Mouse (Mus musculus) spleen, adult 2 months (tissue): ENCODE measurements at regions not wholly inside any gene's neighbourhood (a gene's known extent, or its start where the extent isn't known, plus 50 kb on each side); places are given as distances from the start of the nearest gene placed in this dataset.

Source experiments
- DNase-seq, 2 experiments: peaks; one replicate each; pipeline versions ENCODE4 v3.0.0 to v3.0.0-alpha.2; 2012 to 2021; ENCODE audit warnings: low spot score in 2 of 2, low read depth in 1 of 2
- H3K27ac ChIP-seq: fragments of 200-500 bp; 2 replicates; pipeline ENCODE4 v1.5.1; 2012; ENCODE audit warnings: low read length, inconsistent platforms; ENCODE audit not compliant: insufficient read depth
- H3K27me3 ChIP-seq: fragments of 200-500 bp; 2 replicates; pipeline ENCODE4 v1.6.1; 2012; ENCODE audit warnings: mild to moderate bottlenecking, moderate library complexity, low read length, inconsistent platforms; ENCODE audit not compliant: control insufficient read depth, insufficient read depth
- H3K36me3 ChIP-seq: fragments of 200-500 bp; 2 replicates; pipeline ENCODE4 v1.6.1; 2012; ENCODE audit warnings: mild to moderate bottlenecking, low read length, inconsistent platforms; ENCODE audit not compliant: control insufficient read depth, insufficient read depth
- H3K4me1 ChIP-seq: fragments of 200-500 bp; 2 replicates; pipeline ENCODE4 v1.6.1; 2011; ENCODE audit warnings: inconsistent platforms; ENCODE audit not compliant: control insufficient read depth, insufficient read depth, insufficient read length
- H3K4me3 ChIP-seq: fragments of 200-500 bp; 2 replicates; pipeline ENCODE4 v1.5.1; 2011; ENCODE audit warnings: mild to moderate bottlenecking, inconsistent platforms; ENCODE audit not compliant: insufficient read depth, insufficient read length; ENCODE audit errors: extremely low read depth
- CTCF ChIP-seq: fragments of 200-500 bp; IDR thresholded peaks from 2 replicates; pipeline ENCODE4 v1.5.1; 2011; ENCODE audit warnings: mild to moderate bottlenecking, inconsistent platforms; ENCODE audit not compliant: insufficient read depth, insufficient read length, insufficient replicate concordance; ENCODE audit errors: extremely low read depth
- POLR2A ChIP-seq: fragments of 200-500 bp; IDR thresholded peaks from 2 replicates; pipeline ENCODE4 v1.6.1; 2011; ENCODE audit warnings: low read depth, low read length, inconsistent platforms
- WGBS: fragments of 180-500 bp; shearing (Covaris S2); methylation state at CpG from one replicate; pipeline ENCODE4 v1.1.7; 2018; 5-methylcytosine and 5-hydroxymethylcytosine counted together

- no peak for TF ChIP-seq POLR2A
- no peak for TF ChIP-seq CTCF
These were observed 209.8 kb downstream of the Dusp6 start for GRCm38 (mm10) chr10:99472806-99473205.

GRCm38 (mm10) chr10:99473758-99474157, 210.7 kb downstream of the Dusp6 start:
- Histone ChIP-seq H3K4me1 (peaks cover 2% of the 10 kb centered on the region; the same call in 1 of the 2 replicates), H3K27ac (no peak overlapping the region), H3K36me3 (no peaks in the 10 kb centered on the region), H3K27me3 (no peaks in the 10 kb centered on the region), H3K4me3 (no peak overlapping the region)
- no peak for DNase-seq
- WGBS = 89% methylated on average over 9 of the region's 9 CpGs
- no peak for TF ChIP-seq CTCF
- no peak for TF ChIP-seq POLR2A

More at GRCm38 (mm10) chr10:99472806-99473205, 209.8 kb downstream of the Dusp6 start:
- H3K27me3 ChIP-seq = no peaks in the 10 kb centered on the region
- H3K4me1 ChIP-seq = peaks cover 2% of the 10 kb centered on the region; the same call in 1 of the 2 replicates
- H3K27ac ChIP-seq = no peak overlapping the region
- no peak overlapping the region for H3K4me3 ChIP-seq
- H3K36me3 ChIP-seq = no peaks in the 10 kb centered on the region
- 90% methylated on average over 4 of the region's 4 CpGs for WGBS
- no peak for DNase-seq

- no peak for TF ChIP-seq POLR2A
- no peak for TF ChIP-seq CTCF
- no peak overlapping the region for H3K4me3 ChIP-seq
- no peaks in the 10 kb centered on the region for H3K4me1 ChIP-seq
- WGBS = 90% methylated on average over 8 of the region's 8 CpGs
- no peaks in the 10 kb centered on the region for H3K27me3 ChIP-seq
- DNase-seq = no peak
- no peaks in the 10 kb centered on the region for H3K36me3 ChIP-seq
- no peak overlapping the region for H3K27ac ChIP-seq
These were observed 211.5 kb downstream of the Dusp6 start for GRCm38 (mm10) chr10:99474546-99474945.

GRCm38 (mm10) chr10:99476214-99476613, 213.2 kb downstream of the Dusp6 start:
- Histone ChIP-seq H3K36me3 (no peaks in the 10 kb centered on the region), H3K27me3 (no peaks in the 10 kb centered on the region), H3K4me1 (no peaks in the 10 kb centered on the region), H3K27ac (no peak overlapping the region), H3K4me3 (no peak overlapping the region)
- WGBS = 92% methylated on average over 7 of the region's 7 CpGs
- DNase-seq = no peak
- TF ChIP-seq CTCF (no peak), POLR2A (no peak)

GRCm38 (mm10) chr10:99476776-99477175, 213.7 kb downstream of the Dusp6 start:
- no peak for TF ChIP-seq POLR2A
- TF ChIP-seq CTCF = no peak
- DNase-seq = no peak
- Histone ChIP-seq H3K4me3 (no peak overlapping the region), H3K4me1 (no peaks in the 10 kb centered on the region), H3K27ac (no peak overlapping the region), H3K27me3 (no peaks in the 10 kb centered on the region), H3K36me3 (no peaks in the 10 kb centered on the region)
- WGBS = 93% methylated on average over 7 of the region's 7 CpGs

GRCm38 (mm10) chr10:99480573-99480972, 217.5 kb downstream of the Dusp6 start:
- Histone ChIP-seq H3K27ac (no peak overlapping the region), H3K4me1 (no peaks in the 10 kb centered on the region), H3K27me3 (no peaks in the 10 kb centered on the region), H3K36me3 (no peaks in the 10 kb centered on the region), H3K4me3 (no peak overlapping the region)
- no peak for DNase-seq
- WGBS = 93% methylated on average over 4 of the region's 4 CpGs
- TF ChIP-seq CTCF (no peak), POLR2A (no peak)

- no peak overlapping the region for H3K27ac ChIP-seq
- H3K4me1 ChIP-seq = no peaks in the 10 kb centered on the region
- DNase-seq = no peak
- WGBS = 88% methylated on average over 3 of the region's 3 CpGs
- H3K27me3 ChIP-seq = no peaks in the 10 kb centered on the region
- no peaks in the 10 kb centered on the region for H3K36me3 ChIP-seq
- H3K4me3 ChIP-seq = no peak overlapping the region
- TF ChIP-seq POLR2A (no peak), CTCF (no peak)
These were observed 219.0 kb downstream of the Dusp6 start for GRCm38 (mm10) chr10:99482009-99482408.
